Mouse (Mus musculus) MEL (cell line): Measurements from ENCODE around the gene Ttc30a1. TPM values are rescaled to one million over a fixed set of nuclear protein-coding genes. Genes with fewer than 3 reads are reported as not detected.
"Not testable (repeated sequence)": the region's sequence is repeated elsewhere in the genome, so short reads cannot be mapped to it uniquely, and the experiment has no call there.

ENCODE experiments used
- DNase-seq: peaks from one replicate; pipeline ENCODE4 v3.0.0; 2011; ENCODE audit warnings: low read depth, low spot score
- H3K27ac ChIP-seq: 2 replicates; pipeline ENCODE4 v1.5.1; 2012; ENCODE audit warnings: low read depth, mild to moderate bottlenecking, control low read depth, low read length, moderate library complexity; ENCODE audit not compliant: control insufficient read depth
- H3K27me3 ChIP-seq, 2 experiments: fragments of 150-350 bp in 1 of 2; sonication (generic) in 1 of 2; 2 replicates each; pipeline ENCODE4 v1.6.1; 2012; ENCODE audit warnings: low read length in 2 of 2, mild to moderate bottlenecking in 2 of 2, improper control_type of control experiment in 1 of 2, moderate library complexity in 1 of 2; ENCODE audit not compliant: insufficient read depth in 2 of 2, control insufficient read depth in 1 of 2
- H3K36me3 ChIP-seq, 2 experiments: 2 replicates each; pipeline ENCODE4 v1.6.1; 2012 to 2014; ENCODE audit warnings: low read length in 2 of 2, improper control_type of control experiment in 1 of 2, inconsistent platforms in 1 of 2, mild to moderate bottlenecking in 1 of 2; ENCODE audit not compliant: insufficient read depth in 2 of 2, control insufficient read depth in 1 of 2
- H3K4me1 ChIP-seq, 2 experiments: fragments of 150-350 bp in 1 of 2; sonication (generic) in 1 of 2; 2 replicates each; pipeline ENCODE4 v1.6.1; 2012; ENCODE audit warnings: low read length in 2 of 2, improper control_type of control experiment in 1 of 2, mild to moderate bottlenecking in 1 of 2; ENCODE audit not compliant: insufficient read depth in 2 of 2, control insufficient read depth in 1 of 2
- H3K4me3 ChIP-seq, 2 experiments: fragments of 150-350 bp in 1 of 2; sonication (generic) in 1 of 2; 2 replicates each; pipeline ENCODE4 v1.5.1; 2012; ENCODE audit warnings: low read depth in 2 of 2, low read length in 2 of 2, mild to moderate bottlenecking in 2 of 2, moderate library complexity in 2 of 2, control low read depth in 1 of 2, improper control_type of control experiment in 1 of 2; ENCODE audit not compliant: control insufficient read depth in 1 of 2, insufficient read depth in 1 of 2
- H3K79me2 ChIP-seq: 2 replicates; pipeline ENCODE4 v1.6.1; 2012; ENCODE audit warnings: mild to moderate bottlenecking, low read length, moderate library complexity; ENCODE audit not compliant: control insufficient read depth, poor library complexity, insufficient read depth
- H3K9ac ChIP-seq: 2 replicates; pipeline ENCODE4 v1.6.1; 2012; ENCODE audit warnings: low read depth, mild to moderate bottlenecking, control low read depth, low read length, moderate library complexity; ENCODE audit not compliant: control insufficient read depth, poor library complexity, severe bottlenecking
- H3K9me3 ChIP-seq: fragments of 150-350 bp; sonication (generic); replicated peaks from 2 replicates; pipeline ENCODE4 v1.6.1; 2012; ENCODE audit warnings: mild to moderate bottlenecking, low read length, improper control_type of control experiment, moderate library complexity; ENCODE audit not compliant: insufficient read depth
- CHD2 ChIP-seq: IDR thresholded peaks from 2 replicates; pipeline ENCODE4 v1.6.1; 2011; ENCODE audit warnings: low read length, improper control_type of control experiment
- E2F4 ChIP-seq: IDR thresholded peaks from 2 replicates; pipeline ENCODE4 v1.6.1; 2011; ENCODE audit warnings: low read depth, low read length, improper control_type of control experiment, borderline replicate concordance
- EP300 ChIP-seq, 2 experiments: IDR thresholded peaks; 2 replicates each; pipeline ENCODE4 v1.6.1; 2011; ENCODE audit warnings: improper control_type of control experiment in 2 of 2, low read length in 2 of 2, low read depth in 1 of 2, mild to moderate bottlenecking in 1 of 2
- ETS1 ChIP-seq: IDR thresholded peaks from 2 replicates; pipeline ENCODE4 v1.6.1; 2012; ENCODE audit warnings: low read depth, mild to moderate bottlenecking, inconsistent platforms, low read length, improper control_type of control experiment, moderate library complexity
- GATA1 ChIP-seq: IDR thresholded peaks from 2 replicates; pipeline ENCODE4 v1.6.1; 2011; ENCODE audit warnings: low read depth, low read length, improper control_type of control experiment
- JUND ChIP-seq: IDR thresholded peaks from 2 replicates; pipeline ENCODE4 v1.6.1; 2011; ENCODE audit warnings: low read depth, mild to moderate bottlenecking, improper control_type of control experiment, low read length
- MYB ChIP-seq: IDR thresholded peaks from 2 replicates; pipeline ENCODE4 v1.6.1; 2011; ENCODE audit warnings: mild to moderate bottlenecking, low read depth, low read length, improper control_type of control experiment
- NELFE ChIP-seq: IDR thresholded peaks from 2 replicates; pipeline ENCODE4 v1.6.1; 2011; ENCODE audit warnings: low read depth, low read length, improper control_type of control experiment
- NRF1 ChIP-seq: IDR thresholded peaks from 2 replicates; pipeline ENCODE4 v1.6.1; 2014; ENCODE audit warnings: low read depth, mild to moderate bottlenecking, inconsistent platforms, low read length, improper control_type of control experiment, moderate library complexity; ENCODE audit not compliant: poor library complexity, insufficient read depth, severe bottlenecking
- POLR2A ChIP-seq, 2 experiments: IDR thresholded peaks; 2 replicates each; pipeline ENCODE4 v1.6.1; 2011 to 2012; ENCODE audit warnings: low read length in 2 of 2, mild to moderate bottlenecking in 2 of 2, control low read depth in 1 of 2, improper control_type of control experiment in 1 of 2, low read depth in 1 of 2, moderate library complexity in 1 of 2; ENCODE audit not compliant: control insufficient read depth in 1 of 2, insufficient read depth in 1 of 2, poor library complexity in 1 of 2
- SIN3A ChIP-seq: IDR thresholded peaks from 2 replicates; pipeline ENCODE4 v1.6.1; 2012; ENCODE audit warnings: low read length, improper control_type of control experiment, inconsistent platforms
- SMC3 ChIP-seq: IDR thresholded peaks from 2 replicates; pipeline ENCODE4 v1.6.1; 2011; ENCODE audit warnings: low read depth, low read length, improper control_type of control experiment
- polyA plus RNA-seq, 2 experiments: library from polyadenylated mRNA; stranded (reverse) in 1 of 2; unstranded in 1 of 2; fragments of >175 nt in 1 of 2; fragments of >200 nt in 1 of 2; gene quantifications; 2 replicates each; pipeline versions ENCODE4 v1.2.1 to v1.2.4; 2012; ENCODE audit warnings: low replicate concordance in 2 of 2, low read depth in 1 of 2; ENCODE audit not compliant: insufficient read length in 2 of 2, insufficient read depth in 1 of 2, missing spikeins in 1 of 2
- total RNA-seq: library from RNA; depleted of rRNA; stranded (reverse); fragments of 300-350 nt; gene quantifications from 2 replicates; pipeline ENCODE4 v1.2.3, GENCODE M21; 2012; rRNA removed

The Ttc30a1 gene
- total RNA-seq (not detected in 2 replicates), polyA plus RNA-seq (not detected)

GRCm38 (mm10) chr2:75981440-75982081, at the start of gene Ttc30a1:
Ttc30a1 (minus strand) TSS chr2:75981967.
- not testable (repeated sequence) for H3K4me3 ChIP-seq, H3K27me3 ChIP-seq, H3K9me3 ChIP-seq, DNase-seq, H3K27ac ChIP-seq, H3K79me2 ChIP-seq, H3K4me1 ChIP-seq, H3K36me3 ChIP-seq, H3K9ac ChIP-seq

DNA sequence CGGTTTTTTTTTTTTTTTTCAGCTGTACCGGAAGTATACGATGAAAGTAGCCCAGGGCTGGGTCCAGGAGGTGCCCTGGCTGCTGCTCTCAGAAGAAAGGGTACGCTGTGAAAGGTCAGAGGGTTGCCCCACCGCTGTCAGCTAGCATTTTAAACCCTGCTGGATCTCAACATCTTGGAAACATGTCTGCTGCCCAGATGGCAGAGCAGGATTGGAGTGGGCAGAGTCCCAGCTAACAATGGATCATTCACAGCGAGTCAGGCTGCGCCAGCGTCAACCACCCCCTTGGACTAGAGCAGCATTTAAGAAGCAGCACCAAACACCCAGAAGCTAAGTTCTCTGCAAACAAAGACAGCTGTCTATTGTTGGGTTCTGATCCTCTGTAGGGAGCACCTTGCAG, 48.3 kb upstream of the Ttc30a1 start:
- no peak overlapping the region for H3K9ac ChIP-seq
- peaks cover 2 to 6% of the 10 kb centered on the region in 2 experiments; a peak in 3 of 4 replicates for H3K27me3 ChIP-seq
- no peaks in the 10 kb centered on the region for H3K36me3 ChIP-seq
- H3K27ac ChIP-seq = no peak overlapping the region
- DNase-seq = no peak
- no peaks in the 10 kb centered on the region for H3K79me2 ChIP-seq
- H3K4me1 ChIP-seq = no peaks in the 10 kb centered on the region
- H3K4me3 ChIP-seq = no peak overlapping the region
- H3K9me3 ChIP-seq = no peaks in the 10 kb centered on the region
- TF ChIP-seq JUND = no peak
- no peak for TF ChIP-seq GATA1
- TF ChIP-seq NRF1 = no peak

DNA sequence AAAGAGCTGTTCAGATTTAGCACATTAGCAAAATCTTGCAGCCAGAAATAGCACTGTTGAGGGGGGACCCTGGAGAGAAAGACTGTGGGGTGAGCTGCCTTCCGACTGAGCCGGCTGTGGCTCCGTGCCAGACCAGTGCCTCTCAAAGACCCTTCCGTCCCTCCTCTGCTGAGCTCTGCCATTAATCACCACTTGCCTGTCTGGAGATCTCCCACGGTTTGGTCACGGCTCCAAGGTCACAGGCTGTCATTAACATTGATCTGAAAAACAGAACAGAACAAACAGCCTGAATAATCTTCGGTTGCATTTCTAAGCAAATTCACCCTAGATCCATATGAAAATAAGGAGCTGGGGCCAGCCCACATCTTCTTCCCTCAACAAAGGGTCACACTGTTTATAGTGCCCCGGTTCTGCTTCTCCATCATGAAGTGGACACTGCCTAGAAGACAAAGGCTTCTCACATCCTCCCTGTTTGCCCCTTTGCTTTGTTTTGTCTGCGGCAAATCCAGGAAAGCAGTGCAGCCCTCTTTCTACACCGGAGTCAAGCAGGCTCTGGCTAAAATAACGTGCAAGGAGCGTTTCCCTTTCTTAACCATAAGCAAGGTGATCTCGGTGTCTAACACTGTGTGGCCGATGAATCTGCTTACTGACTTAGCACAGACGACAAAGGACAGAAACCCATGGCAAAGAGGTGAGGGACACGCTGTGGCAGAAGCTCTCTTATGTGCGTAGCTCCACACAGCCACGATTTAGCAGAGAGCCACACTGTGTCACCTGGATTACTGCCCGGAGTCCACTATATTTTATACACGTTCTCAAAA, 47.5 kb upstream of the Ttc30a1 start:
- no peak overlapping the region for H3K9ac ChIP-seq
- DNase-seq = no peak
- no peak overlapping the region for H3K27ac ChIP-seq
- H3K4me1 ChIP-seq = no peaks in the 10 kb centered on the region
- H3K79me2 ChIP-seq = no peaks in the 10 kb centered on the region
- H3K36me3 ChIP-seq = no peaks in the 10 kb centered on the region
- H3K9me3 ChIP-seq = no peaks in the 10 kb centered on the region
- no peak overlapping the region for H3K4me3 ChIP-seq
- peaks cover 2 to 4% of the 10 kb centered on the region in 2 experiments; a peak in 2 of 4 replicates for H3K27me3 ChIP-seq
- TF ChIP-seq SIN3A (no peak), ETS1 (no peak), NELFE (no peak), EP300 (IDR thresholded peaks at IDR 0.05; ENCODE audit: low read depth in 1 of 2, low read length in 2 of 2) (no peak), GATA1 (no peak), POLR2A (IDR thresholded peaks at IDR 0.05; ENCODE audit: control insufficient read depth in 1 of 2, insufficient read depth in 1 of 2, low read depth in 1 of 2, low read length in 2 of 2, poor library complexity in 1 of 2) (no peak), CHD2 (no peak), MYB (no peak), SMC3 (no peak), E2F4 (no peak)
